Comparison of ENCODE assay signal across 8 mouse cellular contexts in the genomic region with DNA sequence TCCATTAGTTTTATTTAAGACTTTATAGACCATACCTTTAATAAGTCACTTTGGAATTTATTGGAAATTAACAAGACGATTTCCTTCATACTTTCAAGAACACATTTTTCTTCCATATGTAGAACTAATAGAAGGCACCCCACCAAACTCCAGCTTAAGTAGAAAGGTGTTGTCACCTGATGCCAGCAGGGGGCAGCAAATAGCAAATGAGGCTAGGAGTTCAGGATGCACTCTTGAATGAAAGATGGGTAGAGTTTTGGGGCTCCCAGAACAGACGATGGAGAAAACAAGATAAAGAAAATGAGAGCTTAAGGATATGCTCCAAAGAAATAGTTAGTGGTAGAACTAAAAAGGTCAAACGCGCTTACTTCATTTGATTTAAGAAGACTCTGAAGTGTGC.
DNase-seq lines count a peak whose midpoint lies in the region; ATAC-seq lines count a peak whose summit lies in the region.
"Had no signal": no experiment of that assay in that cellular context is flagged by ENCODE, and none has a peak within 500 bp of the region (broad histone marks: within the 10 kb centered on the region; RNA-seq: fewer than 3 reads in every experiment).

No protein-coding gene starts in this region.

- intact Hi-C loops in left cerebral cortex, postnatal 10 days (cut with DNase I): loop anchor here (2.0 kb wide), 1 partner anchor 1005 kb away; no protein-coding TSS in a partner anchor

- no peak overlapping the region for H3K9ac ChIP-seq in midbrain, embryonic 11.5 days (ENCODE audit: low read length)
- no peak overlapping the region for H3K9ac ChIP-seq in midbrain, embryonic 15.5 days
- H3K9ac ChIP-seq: neural tube, embryonic 12.5 days had no signal

- peak; percentile 88 for DNase-seq in midbrain, embryonic 11.5 days (ENCODE audit: low spot score, missing footprints)
- DNase-seq in adipocyte (ENCODE audit: low spot score): peak; percentile 79
- DNase-seq in cerebellum, adult 9-10 months: peak; percentile 29
- DNase-seq in left cerebral cortex, postnatal 10 days (ENCODE audit: extremely low spot score in 1 of 2, low spot score in 2 of 2): peak; percentile 5 to 32
- DNase-seq in right cerebral cortex, postnatal 10 days (ENCODE audit: low spot score in 2 of 2): peak; percentile 27 to 64

- no peaks in the 10 kb centered on the region for H3K4me1 ChIP-seq in midbrain, embryonic 11.5 days (ENCODE audit: control insufficient read depth, insufficient read depth, low read length)
- H3K4me1 ChIP-seq in midbrain, embryonic 15.5 days: no peaks in the 10 kb centered on the region
- H3K4me1 ChIP-seq: neural tube, embryonic 12.5 days had no signal

- H3K27me3 ChIP-seq in midbrain, embryonic 11.5 days (ENCODE audit: control insufficient read depth, insufficient read depth, low read length): no peaks in the 10 kb centered on the region
- H3K27me3 ChIP-seq in midbrain, embryonic 15.5 days (replicated peaks): no peaks in the 10 kb centered on the region
- H3K27me3 ChIP-seq: neural tube, embryonic 12.5 days had no signal

- no peaks in the 10 kb centered on the region for H3K36me3 ChIP-seq in midbrain, embryonic 11.5 days (ENCODE audit: control insufficient read depth, insufficient read depth, low read length)
- no peaks in the 10 kb centered on the region for H3K36me3 ChIP-seq in midbrain, embryonic 15.5 days (replicated peaks)
- H3K36me3 ChIP-seq: neural tube, embryonic 12.5 days had no signal

- no peak overlapping the region for H3K4me2 ChIP-seq in midbrain, embryonic 11.5 days
- no peak overlapping the region for H3K4me2 ChIP-seq in midbrain, embryonic 15.5 days
- H3K4me2 ChIP-seq: neural tube, embryonic 12.5 days had no signal

- 0 out of 2 replicates have a peak, but pooled peaks have one; percentile 48 for ATAC-seq in midbrain, embryonic 11.5 days (ENCODE audit: low FRiP score)
- ATAC-seq in midbrain, embryonic 15.5 days (replicated peaks): no peak
- ATAC-seq in granulocyte monocyte progenitor cell, adult 5-6 weeks (replicated peaks; ENCODE audit: poor library complexity, severe bottlenecking): 0 out of 2 replicates have a peak, but pooled peaks have one; percentile 44

- H3K9me3 ChIP-seq in midbrain, embryonic 11.5 days (ENCODE audit: control insufficient read depth, low read length): no peaks in the 10 kb centered on the region
- no peaks in the 10 kb centered on the region for H3K9me3 ChIP-seq in midbrain, embryonic 15.5 days
- H3K9me3 ChIP-seq: neural tube, embryonic 12.5 days had no signal

- H3K27ac ChIP-seq in midbrain, embryonic 11.5 days (ENCODE audit: low read depth, low read length): no peak overlapping the region
- no peak overlapping the region for H3K27ac ChIP-seq in midbrain, embryonic 15.5 days
- H3K27ac ChIP-seq: neural tube, embryonic 12.5 days had no signal

- 56% methylated on average over 4 of the region's 4 CpGs for WGBS in midbrain, embryonic 11.5 days
- WGBS in midbrain, embryonic 15.5 days: 53% methylated on average over 4 of the region's 4 CpGs

- H3K4me3 ChIP-seq in midbrain, embryonic 11.5 days (ENCODE audit: low read depth, low read length): no peak overlapping the region
- no peak overlapping the region for H3K4me3 ChIP-seq in midbrain, embryonic 15.5 days
- H3K4me3 ChIP-seq: neural tube, embryonic 12.5 days had no signal

Comparison
In these comparisons a context has a peak if more than half of its experiments do, and no peak if none do; other contexts are left out.
1. DNase-seq: peak in every context shown above with its lines; median percentile 88 in midbrain, embryonic 11.5 days; 79 in adipocyte; 46 in right cerebral cortex, postnatal 10 days; 29 in cerebellum, adult 9-10 months; 18 in left cerebral cortex, postnatal 10 days.